Mouse (Mus musculus): Measurements from ENCODE around the gene Pheta2.
"Not testable (repeated sequence)": the region's sequence is repeated elsewhere in the genome, so short reads cannot be mapped to it uniquely, and the experiment has no call there.

Pheta2 gene

DNA sequence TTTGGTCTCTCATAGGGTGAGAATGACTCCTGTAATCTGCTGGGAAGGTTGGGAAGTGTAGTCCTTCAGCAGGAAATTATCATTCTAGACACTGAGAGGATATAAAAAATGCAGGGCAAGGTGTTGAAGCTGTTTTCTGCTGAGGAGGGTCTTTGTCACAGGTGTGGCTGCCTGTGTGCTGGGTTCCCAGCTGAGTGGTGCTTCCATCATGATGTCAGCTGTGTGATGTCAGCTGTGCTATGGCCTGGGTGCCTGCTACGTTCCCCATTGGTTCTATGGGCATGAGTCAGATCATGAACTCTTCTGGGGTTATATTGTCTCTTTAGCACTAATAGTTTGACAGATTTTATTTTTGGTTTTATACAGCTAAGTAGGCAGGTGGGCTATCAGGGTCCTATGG lies 30.1 kb downstream of the Pheta2 start:
- DNase-seq (ENCODE audit: low spot score in 2 of 2), result no peak

GRCm38 (mm10) chr15:82372446-82372845 lies 33.7 kb downstream of the Pheta2 start:
- DNase-seq (ENCODE audit: low spot score in 2 of 2), result no peak

GRCm38 (mm10) chr15:82372991-82373390 lies 34.2 kb downstream of the Pheta2 start:
- DNase-seq (ENCODE audit: low spot score in 2 of 2), result no peak

- DNase-seq (ENCODE audit: low spot score in 2 of 2), result no peak
Measured at GRCm38 (mm10) chr15:82374437-82374836, 35.7 kb downstream of the Pheta2 start.

GRCm38 (mm10) chr15:82375855-82376254 lies 37.1 kb downstream of the Pheta2 start:
- DNase-seq (ENCODE audit: low spot score in 2 of 2), result no peak

- DNase-seq (ENCODE audit: low spot score in 2 of 2), result no peak
Measured at GRCm38 (mm10) chr15:82376393-82377138, 37.8 kb downstream of the Pheta2 start.

DNA sequence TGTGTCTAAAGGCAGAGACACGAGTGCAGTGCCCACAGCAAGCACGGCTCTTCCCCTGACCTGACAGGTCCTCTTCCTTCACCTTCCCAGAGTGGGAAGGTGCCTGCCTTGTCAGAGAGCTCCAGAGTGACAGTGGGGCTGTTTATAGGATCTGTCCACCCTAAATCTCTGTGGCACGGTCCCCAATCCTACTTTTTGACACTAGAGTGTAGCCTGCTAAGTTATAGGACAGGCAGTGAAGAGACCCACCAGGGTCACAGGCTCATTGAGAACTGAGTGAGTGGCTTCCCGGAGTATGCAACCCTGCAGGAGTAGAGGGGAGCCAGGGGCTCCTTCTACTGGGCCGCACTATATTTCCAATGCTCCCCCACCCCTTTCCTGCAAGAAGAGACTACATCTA lies 39.0 kb downstream of the Pheta2 start:
- DNase-seq (ENCODE audit: low spot score in 2 of 2), result no peak

DNA sequence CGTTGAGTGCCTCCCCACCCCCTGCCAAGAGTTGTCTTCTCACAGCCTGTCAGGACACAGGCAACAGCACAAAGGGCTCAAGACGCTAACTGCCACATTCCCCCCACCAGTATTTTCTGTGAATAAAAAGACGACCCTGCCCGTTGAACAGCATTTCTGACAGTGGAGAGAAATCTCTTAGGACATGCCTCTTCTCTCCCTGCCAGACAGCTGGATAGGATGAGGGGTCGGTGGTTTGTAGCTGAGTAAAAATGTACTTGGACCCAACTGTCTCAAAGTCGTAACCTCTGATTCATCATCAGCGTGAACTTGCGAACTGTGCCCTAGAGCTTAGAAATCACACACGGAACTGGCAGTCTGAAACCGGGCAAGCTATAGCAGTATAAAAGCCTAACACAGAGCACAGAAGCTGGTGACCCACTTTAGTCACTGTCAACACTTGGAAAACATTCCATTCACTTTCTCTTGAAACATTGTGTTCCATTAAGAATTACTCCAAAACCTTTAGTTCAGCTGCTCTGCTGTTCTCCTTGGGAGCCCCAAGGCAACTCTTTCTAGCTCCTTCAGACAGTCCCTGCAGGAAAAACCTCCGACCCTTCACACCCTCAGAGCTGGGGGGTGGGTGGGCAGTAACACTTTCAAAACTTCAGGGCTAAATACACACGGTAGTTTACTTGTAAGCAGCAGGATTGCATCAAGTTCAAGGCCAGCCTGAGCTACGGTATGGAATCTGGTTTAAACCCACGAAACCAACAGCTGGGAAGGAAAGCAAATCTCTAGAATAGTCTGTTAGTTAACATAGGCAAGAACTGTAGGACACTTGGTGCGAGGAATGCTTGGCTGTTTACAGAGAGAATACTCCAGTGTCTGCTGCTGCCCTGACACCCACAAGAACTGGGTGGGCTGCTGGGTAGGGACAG lies 39.8 kb downstream of the Pheta2 start:
- no peak for DNase-seq (ENCODE audit: low spot score in 2 of 2)

DNA sequence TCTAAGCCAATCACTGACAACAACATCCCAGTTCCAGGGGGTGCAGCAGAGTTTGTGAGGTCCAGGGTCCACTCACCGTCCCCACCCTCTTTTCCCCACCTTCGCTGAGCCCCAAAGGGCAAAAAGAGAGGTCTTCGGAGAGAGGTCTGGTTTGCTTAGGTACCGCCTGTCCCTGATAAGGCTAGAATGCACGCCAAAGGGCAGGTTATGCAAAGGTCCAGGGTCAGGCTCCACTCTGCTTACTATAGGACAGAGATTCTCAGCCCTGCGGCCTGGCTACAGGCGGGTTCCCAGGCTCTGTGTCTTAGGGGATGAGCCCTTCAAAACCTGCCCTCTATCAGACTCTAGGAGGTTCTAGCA lies 40.7 kb downstream of the Pheta2 start:
- no peak for DNase-seq (ENCODE audit: low spot score in 2 of 2)

GRCm38 (mm10) chr15:82379871-82380713 lies 41.4 kb downstream of the Pheta2 start, which contains the start of gene Cyp2d22:
Gene Cyp2d22, minus strand, starts transcription at chr15:82380260.
- peak in 1 of 2 experiments; percentile 43 for DNase-seq (ENCODE audit: low spot score in 2 of 2)

GRCm38 (mm10) chr15:82380714-82381062 lies 41.9 kb downstream of the Pheta2 start:
- DNase-seq (ENCODE audit: low spot score in 2 of 2), result no peak

GRCm38 (mm10) chr15:82382441-82382840 lies 43.7 kb downstream of the Pheta2 start:
- no peak for DNase-seq (ENCODE audit: low spot score in 2 of 2)

- no peak for DNase-seq (ENCODE audit: low spot score in 2 of 2)
Measured at GRCm38 (mm10) chr15:82385729-82386128, 47.0 kb downstream of the Pheta2 start.

DNA sequence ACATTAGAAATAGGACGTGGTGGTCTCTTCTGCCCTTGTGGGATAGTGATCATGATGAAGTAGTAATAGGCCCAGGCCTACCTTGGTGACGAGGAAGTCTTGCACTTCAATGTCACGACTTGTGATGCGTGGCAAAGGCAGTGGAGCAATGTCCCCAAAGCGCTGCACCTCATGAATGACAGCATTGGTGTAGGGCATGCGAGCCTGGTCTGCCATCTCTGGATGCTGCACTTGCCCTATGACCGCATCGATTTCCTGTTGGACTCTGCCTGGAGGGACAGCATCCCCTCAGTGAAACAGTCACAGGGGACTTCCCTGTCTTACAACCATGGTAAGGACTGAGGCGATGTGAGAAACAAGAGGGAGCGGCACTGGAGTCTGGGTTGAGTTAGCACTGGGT lies 51.2 kb downstream of the Pheta2 start:
- DNase-seq (ENCODE audit: low spot score in 2 of 2), result not testable (repeated sequence)

GRCm38 (mm10) chr15:82393922-82394321 lies 55.2 kb downstream of the Pheta2 start, which contains the start of gene Cyp2d11:
Gene Cyp2d11, minus strand, starts transcription at chr15:82394022.
- not testable (repeated sequence) for DNase-seq (ENCODE audit: low spot score in 2 of 2)

Data from spleen, postnatal 10 days (tissue).